Mouse (Mus musculus) hindbrain, embryonic 11.5 days (tissue): ENCODE measurements around the gene Hsd17b7. TPM values are rescaled to one million over a fixed set of nuclear protein-coding genes. Genes with fewer than 3 reads are reported as not detected.

Experiments used
- ATAC-seq: fragments of 200-750 bp; cut with Nextera tagmentation; 2 replicates; pipeline ENCODE4 v1.8.0; 2017; ENCODE audit warnings: mild to moderate bottlenecking, moderate TSS enrichment, moderate library complexity; ENCODE audit not compliant: low FRiP score
- DNase-seq: peaks from one replicate; pipeline ENCODE4 v3.0.0-alpha.2; 2015; ENCODE audit warnings: low spot score
- H3K27ac ChIP-seq: fragments of 300-500 bp; sonication (generic); 2 replicates; pipeline ENCODE4 v1.5.1; 2014; ENCODE audit warnings: mild to moderate bottlenecking, low read depth, low read length
- H3K27me3 ChIP-seq: fragments of 300-500 bp; sonication (generic); 2 replicates; pipeline ENCODE4 v1.6.1; 2014; ENCODE audit warnings: mild to moderate bottlenecking, low read length, moderate library complexity, mixed read lengths; ENCODE audit not compliant: control insufficient read depth, insufficient read depth
- H3K36me3 ChIP-seq: fragments of 300-500 bp; sonication (generic); 2 replicates; pipeline ENCODE4 v1.6.1; 2014; ENCODE audit warnings: mild to moderate bottlenecking, low read length, moderate library complexity, mixed read lengths; ENCODE audit not compliant: control insufficient read depth, insufficient read depth
- H3K4me1 ChIP-seq: fragments of 300-500 bp; sonication (generic); replicated peaks from 2 replicates; pipeline ENCODE4 v1.6.1; 2014; ENCODE audit warnings: low read length, mixed read lengths; ENCODE audit not compliant: control insufficient read depth, insufficient read depth
- H3K4me2 ChIP-seq: fragments of 300-500 bp; sonication (generic); replicated peaks from 2 replicates; pipeline ENCODE4 v1.6.1; 2014; ENCODE audit warnings: mild to moderate bottlenecking, low read depth, low read length
- H3K4me3 ChIP-seq: fragments of 300-500 bp; sonication (generic); 2 replicates; pipeline ENCODE4 v1.5.1; 2014; ENCODE audit warnings: low read depth, low read length
- H3K9ac ChIP-seq: fragments of 300-500 bp; sonication (generic); 2 replicates; pipeline ENCODE4 v1.6.1; 2014; ENCODE audit warnings: low read depth, low read length
- H3K9me3 ChIP-seq: fragments of 300-500 bp; sonication (generic); 2 replicates; pipeline ENCODE4 v1.6.1; 2016; ENCODE audit warnings: low read length; ENCODE audit not compliant: control insufficient read depth
- WGBS: fragments of 180-500 bp; shearing (Covaris S2); extraction: QIAGEN DNeasy Blood & Tissue Kit; methylation state at CpG from one replicate; pipeline ENCODE4 v1.1.7; 2014; 5-methylcytosine and 5-hydroxymethylcytosine counted together
- polyA plus RNA-seq: library from polyadenylated mRNA; unstranded; fragments of >200 nt; fragmentation: Nextera tagmentation; extraction: Ambion mirVana; gene quantifications from 2 replicates; pipeline ENCODE4 v1.2.1, GENCODE M21; 2014

Hsd17b7 gene
- polyA plus RNA-seq, 1 experiment from 2014 or later, result 27.6 TPM

- DNase-seq (no peak), ATAC-seq (peak; percentile 59)
- Histone ChIP-seq H3K27ac (no peak within 1 kb of the TSS), H3K36me3 (no peaks in the 10 kb centered on the region), H3K9me3 (no peaks in the 10 kb centered on the region), H3K4me2 (no peak within 1 kb of the TSS), H3K9ac (no peak within 1 kb of the TSS), H3K4me1 (no peaks in the 10 kb centered on the region), H3K27me3 (no peaks in the 10 kb centered on the region), H3K4me3 (no peak within 1 kb of the TSS)
- WGBS, result 13% methylated on average over 12 of the region's 12 CpGs
Observed at GRCm38 (mm10) chr1:169928454-169928971, 40.5 kb downstream of the Hsd17b7 start, which contains the start of gene Ccdc190. Ccdc190 (plus strand) TSS chr1:169928648.

DNA sequence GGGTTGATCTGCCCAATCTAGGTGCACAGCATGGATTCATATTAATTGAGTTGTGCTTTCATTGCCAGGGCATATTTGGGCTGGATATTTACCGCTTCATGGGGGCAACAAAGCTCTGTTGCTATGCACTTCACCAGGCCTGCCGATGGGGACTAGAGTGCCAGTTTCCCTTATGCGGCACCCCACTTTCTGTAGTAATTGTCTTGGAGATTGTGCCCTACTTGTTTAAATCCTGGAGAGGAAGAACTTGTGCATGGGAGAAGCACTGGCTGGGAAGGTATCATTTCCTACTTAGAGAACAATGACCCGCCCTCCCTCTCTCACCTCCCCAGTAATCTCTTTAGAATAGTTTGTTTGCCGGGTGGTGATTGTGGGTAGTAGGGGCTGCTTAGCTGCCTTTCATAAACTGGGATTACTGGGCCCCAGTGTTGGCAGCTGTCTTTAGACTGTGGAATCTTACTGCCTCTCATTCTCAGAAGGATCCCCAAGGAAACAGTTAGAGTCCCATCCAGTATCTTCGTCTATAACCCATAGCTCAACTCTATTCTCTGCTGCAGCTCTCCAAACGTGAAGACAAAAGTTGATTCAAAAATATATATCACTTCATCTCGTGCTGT, 41.2 kb downstream of the Hsd17b7 start:
- Histone ChIP-seq H3K27ac (no peak overlapping the region), H3K36me3 (no peaks in the 10 kb centered on the region), H3K27me3 (no peaks in the 10 kb centered on the region), H3K4me1 (no peaks in the 10 kb centered on the region), H3K4me2 (no peak overlapping the region), H3K9ac (no peak overlapping the region), H3K4me3 (no peak overlapping the region), H3K9me3 (no peaks in the 10 kb centered on the region)
- DNase-seq, result no peak
- no peak for ATAC-seq
- 63% methylated on average over 8 of the region's 8 CpGs for WGBS

GRCm38 (mm10) chr1:169924567-169924966, 44.5 kb downstream of the Hsd17b7 start:
- DNase-seq, result no peak
- Histone ChIP-seq H3K27me3 (no peaks in the 10 kb centered on the region), H3K9ac (no peak overlapping the region), H3K36me3 (no peaks in the 10 kb centered on the region), H3K9me3 (no peaks in the 10 kb centered on the region), H3K27ac (no peak overlapping the region), H3K4me2 (no peak overlapping the region), H3K4me3 (no peak overlapping the region), H3K4me1 (no peaks in the 10 kb centered on the region)
- WGBS, result 91% methylated on average over 2 of the region's 2 CpGs
- ATAC-seq, result no peak

- Histone ChIP-seq H3K4me2 (no peak overlapping the region), H3K27me3 (no peaks in the 10 kb centered on the region), H3K36me3 (no peaks in the 10 kb centered on the region), H3K9me3 (no peaks in the 10 kb centered on the region), H3K27ac (no peak overlapping the region), H3K4me3 (no peak overlapping the region), H3K4me1 (no peaks in the 10 kb centered on the region), H3K9ac (no peak overlapping the region)
- WGBS, result 42% methylated on average over 8 of the region's 8 CpGs
- peak; percentile 60 for DNase-seq
- ATAC-seq, result no peak
Observed at GRCm38 (mm10) chr1:169921710-169922211, 47.3 kb downstream of the Hsd17b7 start.

GRCm38 (mm10) chr1:169919211-169919610, 49.8 kb downstream of the Hsd17b7 start:
- Histone ChIP-seq H3K4me2 (no peak overlapping the region), H3K36me3 (no peaks in the 10 kb centered on the region), H3K9me3 (no peaks in the 10 kb centered on the region), H3K4me1 (no peaks in the 10 kb centered on the region), H3K27me3 (no peaks in the 10 kb centered on the region), H3K4me3 (no peak overlapping the region), H3K9ac (no peak overlapping the region), H3K27ac (no peak overlapping the region)
- WGBS, result 6% methylated on average over 11 of the region's 11 CpGs
- ATAC-seq (peak; percentile 71), DNase-seq (peak; percentile 92)

- Histone ChIP-seq H3K36me3 (no peaks in the 10 kb centered on the region), H3K4me1 (no peaks in the 10 kb centered on the region), H3K9ac (no peak overlapping the region), H3K9me3 (no peaks in the 10 kb centered on the region), H3K27ac (no peak overlapping the region), H3K4me3 (no peak overlapping the region), H3K4me2 (no peak overlapping the region), H3K27me3 (no peaks in the 10 kb centered on the region)
- peak; percentile 38 for ATAC-seq
- WGBS, result 16% methylated on average over 4 of the region's 4 CpGs
- peak; percentile 66 for DNase-seq
Observed at GRCm38 (mm10) chr1:169917998-169918397, 51.0 kb downstream of the Hsd17b7 start.

GRCm38 (mm10) chr1:169917115-169917796, 51.8 kb downstream of the Hsd17b7 start:
- WGBS, result 76% methylated on average over 9 of the region's 9 CpGs
- H3K27ac ChIP-seq, result no peak overlapping the region
- H3K9ac ChIP-seq, result no peak overlapping the region
- no peaks in the 10 kb centered on the region for H3K4me1 ChIP-seq
- H3K4me2 ChIP-seq, result no peak overlapping the region
- no peak for DNase-seq
- no peaks in the 10 kb centered on the region for H3K36me3 ChIP-seq
- no peak for ATAC-seq
- no peak overlapping the region for H3K4me3 ChIP-seq
- no peaks in the 10 kb centered on the region for H3K27me3 ChIP-seq
- no peaks in the 10 kb centered on the region for H3K9me3 ChIP-seq

- no peak for DNase-seq
- peak; percentile 18; the same call in 1 of the 2 replicates for ATAC-seq
- no peak overlapping the region for H3K4me2 ChIP-seq
Observed at GRCm38 (mm10) chr1:169916659-169917058, 52.4 kb downstream of the Hsd17b7 start.

More at GRCm38 (mm10) chr1:169916659-169917058, 52.4 kb downstream of the Hsd17b7 start:
- Histone ChIP-seq H3K27me3 (no peaks in the 10 kb centered on the region), H3K36me3 (no peaks in the 10 kb centered on the region), H3K4me1 (no peaks in the 10 kb centered on the region), H3K9me3 (no peaks in the 10 kb centered on the region), H3K9ac (no peak overlapping the region), H3K27ac (no peak overlapping the region), H3K4me3 (no peak overlapping the region)
- WGBS, result 61% methylated on average over 7 of the region's 7 CpGs
